ENCODE assay signal across 29 mouse cellular contexts in genomic region chr10:44385227-44385626, GRCm38 (mm10).
DNase-seq lines count a peak whose midpoint lies in the region; ATAC-seq and TF ChIP-seq lines count a peak whose summit lies in the region.
"Had no signal": no experiment of that assay in that cellular context is flagged by ENCODE, and none has a peak within 500 bp of the region (broad histone marks: within the 10 kb centered on the region; RNA-seq: fewer than 3 reads in every experiment).

No protein-coding gene starts in this region.

- ATAC-seq in hindbrain, embryonic 16.5 days = peak; percentile 79
- no peak for ATAC-seq in hindbrain, embryonic 12.5 days (ENCODE audit: low FRiP score)
- ATAC-seq in midbrain, postnatal 0 days (ENCODE audit: low FRiP score) = no peak; the same call in 1 of the 2 replicates
- ATAC-seq in midbrain, embryonic 13.5 days = no peak
- peak; percentile 51; the same call in 1 of the 2 replicates for ATAC-seq in forebrain, embryonic 16.5 days
- no peak for ATAC-seq in stomach, postnatal 0 days (ENCODE audit: low FRiP score, low TSS enrichment)
- ATAC-seq: intestine, embryonic 16.5 days; liver, embryonic 12.5 days had no signal

- H3K4me2 ChIP-seq in hindbrain, embryonic 16.5 days (ENCODE audit: low read length) = no peak overlapping the region
- H3K4me2 ChIP-seq in hindbrain, embryonic 12.5 days (replicated peaks) = no peak overlapping the region
- no peak overlapping the region for H3K4me2 ChIP-seq in midbrain, postnatal 0 days (ENCODE audit: low read depth, low read length, poor library complexity, severe bottlenecking)
- no peak overlapping the region for H3K4me2 ChIP-seq in midbrain, embryonic 13.5 days (replicated peaks)
- H3K4me2 ChIP-seq in forebrain, embryonic 16.5 days (ENCODE audit: low read length) = no peak overlapping the region
- no peak overlapping the region for H3K4me2 ChIP-seq in stomach, postnatal 0 days (replicated peaks; ENCODE audit: low read depth)
- H3K4me2 ChIP-seq: embryonic facial prominence, embryonic 13.5 days; heart, embryonic 11.5 days; limb, embryonic 13.5 days; liver, embryonic 12.5 days; midbrain, embryonic 12.5 days had no signal

- H3K9ac ChIP-seq in hindbrain, embryonic 16.5 days (ENCODE audit: low read depth, low read length) = no peak overlapping the region
- no peak overlapping the region for H3K9ac ChIP-seq in hindbrain, embryonic 12.5 days
- no peak overlapping the region for H3K9ac ChIP-seq in midbrain, postnatal 0 days (replicated peaks; ENCODE audit: low read length, poor library complexity, severe bottlenecking)
- H3K9ac ChIP-seq in midbrain, embryonic 13.5 days (replicated peaks) = no peak overlapping the region
- no peak overlapping the region for H3K9ac ChIP-seq in forebrain, embryonic 16.5 days (replicated peaks; ENCODE audit: low read depth, low read length)
- H3K9ac ChIP-seq in stomach, postnatal 0 days (ENCODE audit: low read length) = no peak overlapping the region
- H3K9ac ChIP-seq: embryonic facial prominence, embryonic 13.5 days; limb, embryonic 13.5 days; liver, embryonic 12.5 days; midbrain, embryonic 12.5 days had no signal

- no peak for TF ChIP-seq EP300 in stomach, postnatal 0 days (optimal IDR thresholded peaks at IDR 0.05)

- H3K4me3 ChIP-seq in hindbrain, embryonic 16.5 days (ENCODE audit: low read length) = no peak overlapping the region
- no peak overlapping the region for H3K4me3 ChIP-seq in hindbrain, embryonic 12.5 days
- no peak overlapping the region for H3K4me3 ChIP-seq in midbrain, postnatal 0 days (ENCODE audit: low read depth, low read length)
- H3K4me3 ChIP-seq in midbrain, embryonic 13.5 days (replicated peaks) = no peak overlapping the region
- no peak overlapping the region for H3K4me3 ChIP-seq in forebrain, embryonic 16.5 days (replicated peaks; ENCODE audit: low read length)
- no peak overlapping the region for H3K4me3 ChIP-seq in stomach, postnatal 0 days (ENCODE audit: low read depth, low read length)
- H3K4me3 ChIP-seq: embryonic facial prominence, embryonic 13.5 days; erythroblast, embryonic 14.5 days; limb, embryonic 13.5 days; liver, embryonic 12.5 days; midbrain, embryonic 12.5 days; myocyte had no signal

- H3K9me3 ChIP-seq in hindbrain, embryonic 16.5 days (ENCODE audit: control insufficient read depth, low read length) = no peaks in the 10 kb centered on the region
- no peaks in the 10 kb centered on the region for H3K9me3 ChIP-seq in hindbrain, embryonic 12.5 days (replicated peaks)
- H3K9me3 ChIP-seq in midbrain, postnatal 0 days (ENCODE audit: low read length) = no peaks in the 10 kb centered on the region
- no peaks in the 10 kb centered on the region for H3K9me3 ChIP-seq in midbrain, embryonic 13.5 days
- H3K9me3 ChIP-seq in forebrain, embryonic 16.5 days (ENCODE audit: control insufficient read depth, low read length) = no peaks in the 10 kb centered on the region
- H3K9me3 ChIP-seq in stomach, postnatal 0 days (ENCODE audit: control insufficient read depth, low read length) = no peaks in the 10 kb centered on the region
- H3K9me3 ChIP-seq: embryonic facial prominence, embryonic 13.5 days; limb, embryonic 13.5 days; liver, embryonic 12.5 days; midbrain, embryonic 12.5 days had no signal

- WGBS in hindbrain, embryonic 16.5 days = 58% methylated on average over 5 of the region's 5 CpGs
- 85% methylated on average over 5 of the region's 5 CpGs for WGBS in hindbrain, embryonic 12.5 days
- 72% methylated on average over 5 of the region's 5 CpGs for WGBS in midbrain, postnatal 0 days
- 88% methylated on average over 5 of the region's 5 CpGs for WGBS in midbrain, embryonic 13.5 days
- 40% methylated on average over 5 of the region's 5 CpGs for WGBS in forebrain, embryonic 16.5 days
- 73% methylated on average over 5 of the region's 5 CpGs for WGBS in stomach, postnatal 0 days

- H3K27me3 ChIP-seq in hindbrain, embryonic 16.5 days (replicated peaks; ENCODE audit: control insufficient read depth, insufficient read depth, low read length) = no peaks in the 10 kb centered on the region
- H3K27me3 ChIP-seq in hindbrain, embryonic 12.5 days = no peaks in the 10 kb centered on the region
- no peaks in the 10 kb centered on the region for H3K27me3 ChIP-seq in midbrain, postnatal 0 days (ENCODE audit: insufficient read depth, low read length)
- no peaks in the 10 kb centered on the region for H3K27me3 ChIP-seq in midbrain, embryonic 13.5 days
- no peaks in the 10 kb centered on the region for H3K27me3 ChIP-seq in forebrain, embryonic 16.5 days (replicated peaks; ENCODE audit: control insufficient read depth, insufficient read depth, low read length)
- no peaks in the 10 kb centered on the region for H3K27me3 ChIP-seq in stomach, postnatal 0 days (ENCODE audit: control insufficient read depth, insufficient read depth, low read length)
- H3K27me3 ChIP-seq: embryonic facial prominence, embryonic 13.5 days; limb, embryonic 13.5 days; midbrain, embryonic 12.5 days had no signal

- no peak for TF ChIP-seq CTCF in midbrain, postnatal 0 days (IDR thresholded peaks at IDR 0.05)
- no peak for TF ChIP-seq CTCF in stomach, postnatal 0 days (IDR thresholded peaks at IDR 0.05; ENCODE audit: low read depth)

- no peaks in the 10 kb centered on the region for H3K36me3 ChIP-seq in hindbrain, embryonic 16.5 days (ENCODE audit: control insufficient read depth, insufficient read depth, low read length)
- H3K36me3 ChIP-seq in hindbrain, embryonic 12.5 days = no peaks in the 10 kb centered on the region
- H3K36me3 ChIP-seq in midbrain, postnatal 0 days (ENCODE audit: insufficient read depth, low read length) = no peaks in the 10 kb centered on the region
- H3K36me3 ChIP-seq in midbrain, embryonic 13.5 days = no peaks in the 10 kb centered on the region
- H3K36me3 ChIP-seq in forebrain, embryonic 16.5 days (ENCODE audit: control insufficient read depth, insufficient read depth) = no peaks in the 10 kb centered on the region
- no peaks in the 10 kb centered on the region for H3K36me3 ChIP-seq in stomach, postnatal 0 days (ENCODE audit: control insufficient read depth, insufficient read depth, low read length)
- H3K36me3 ChIP-seq: embryonic facial prominence, embryonic 13.5 days; limb, embryonic 13.5 days; liver, embryonic 12.5 days; midbrain, embryonic 12.5 days had no signal

- peak; percentile 86 to 87 for DNase-seq in cerebellum, postnatal 14 days
- no peak for DNase-seq in cerebellum, postnatal 36 days
- DNase-seq in midbrain, postnatal 0 days (ENCODE audit: low spot score) = peak; percentile 87
- DNase-seq in stomach, postnatal 0 days (ENCODE audit: low spot score) = no peak
- DNase-seq: adrenal gland, postnatal 36 days; cerebellum, adult 11-12 months; cerebellum, postnatal 25 days; embryo, embryonic 11 days; gastrocnemius, postnatal 14 days; heart, adult 11 months; kidney, adult 9 months; kidney, postnatal 14 days; layer of hippocampus, postnatal 36 days; lung, adult 18-20 months; lung, postnatal 10 days; right cerebral cortex, adult 18-20 months; spleen, adult 18-20 months had no signal

- H3K27ac ChIP-seq in hindbrain, embryonic 16.5 days (ENCODE audit: low read depth, low read length) = no peak overlapping the region
- H3K27ac ChIP-seq in hindbrain, embryonic 12.5 days = no peak overlapping the region
- H3K27ac ChIP-seq in midbrain, postnatal 0 days (ENCODE audit: low read depth, low read length) = no peak overlapping the region
- no peak overlapping the region for H3K27ac ChIP-seq in midbrain, embryonic 13.5 days
- no peak overlapping the region for H3K27ac ChIP-seq in forebrain, embryonic 16.5 days (ENCODE audit: low read length)
- H3K27ac ChIP-seq in stomach, postnatal 0 days (replicated peaks) = no peak overlapping the region
- H3K27ac ChIP-seq: embryonic facial prominence, embryonic 13.5 days; limb, embryonic 13.5 days; liver, embryonic 12.5 days; midbrain, embryonic 12.5 days had no signal

- peaks cover 15% of the 10 kb centered on the region for H3K4me1 ChIP-seq in hindbrain, embryonic 16.5 days (ENCODE audit: control insufficient read depth, insufficient read depth, low read depth, low read length)
- H3K4me1 ChIP-seq in hindbrain, embryonic 12.5 days = peaks cover 12% of the 10 kb centered on the region
- no peaks in the 10 kb centered on the region for H3K4me1 ChIP-seq in midbrain, postnatal 0 days (ENCODE audit: insufficient read depth, low read length)
- H3K4me1 ChIP-seq in midbrain, embryonic 13.5 days (replicated peaks) = peaks cover 12% of the 10 kb centered on the region
- H3K4me1 ChIP-seq in forebrain, embryonic 16.5 days (replicated peaks; ENCODE audit: control insufficient read depth, insufficient read depth, low read length) = peaks cover 21% of the 10 kb centered on the region
- H3K4me1 ChIP-seq in stomach, postnatal 0 days (replicated peaks; ENCODE audit: control insufficient read depth, insufficient read depth) = peaks cover 4% of the 10 kb centered on the region; the same call in 1 of the 2 replicates

Comparison
In these comparisons a context has a peak if more than half of its experiments do, and no peak if none do; other contexts are left out.
1. DNase-seq: peak in cerebellum, postnatal 14 days (2 of 2) and midbrain, postnatal 0 days (single experiment); none in cerebellum, postnatal 36 days (0 of 2) and stomach, postnatal 0 days (single experiment).
2. ATAC-seq: peak in hindbrain, embryonic 16.5 days (single experiment) and forebrain, embryonic 16.5 days (single experiment); none in hindbrain, embryonic 12.5 days (single experiment), midbrain, postnatal 0 days (single experiment), midbrain, embryonic 13.5 days (single experiment) and stomach, postnatal 0 days (single experiment).